Mouse (Mus musculus): ENCODE results near the gene Pdzph1. TPM values are rescaled to one million over a fixed set of nuclear protein-coding genes. Genes with fewer than 3 reads are reported as not detected.

The Pdzph1 gene
- polyA plus RNA-seq, 1 experiment from 2014 or later, result not detected

DNA sequence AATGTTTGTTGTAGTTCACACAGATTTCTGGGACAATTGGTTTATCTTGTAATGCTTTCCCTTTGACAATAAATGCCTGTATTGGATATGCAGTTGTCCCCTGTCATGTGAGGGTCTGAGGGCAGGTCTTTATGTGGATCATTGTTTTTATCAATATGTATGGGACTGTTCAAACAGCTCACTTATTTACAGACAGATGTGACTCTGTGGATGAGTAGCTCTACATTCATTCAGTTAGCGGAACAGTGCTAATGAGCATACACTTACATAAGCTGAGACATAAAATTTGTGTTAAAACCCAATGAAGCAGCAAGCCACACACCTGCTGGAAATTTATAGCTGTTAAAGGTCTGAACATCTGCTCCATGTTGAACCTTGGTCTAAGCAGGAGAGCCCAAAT, 34.1 kb downstream of the Pdzph1 start:
- Histone ChIP-seq H3K9ac (no peak overlapping the region), H3K4me3 (no peak overlapping the region), H3K27me3 (no peaks in the 10 kb centered on the region), H3K27ac (no peak overlapping the region), H3K4me2 (no peak overlapping the region), H3K4me1 (no peaks in the 10 kb centered on the region), H3K36me3 (no peaks in the 10 kb centered on the region), H3K9me3 (no peaks in the 10 kb centered on the region)
- 90% methylated on average over 1 of the region's 1 CpGs for WGBS
- ATAC-seq (ENCODE audit: insufficient number of reproducible peaks, insufficient read depth, low FRiP score, low TSS enrichment, low read depth), result no peak

DNA sequence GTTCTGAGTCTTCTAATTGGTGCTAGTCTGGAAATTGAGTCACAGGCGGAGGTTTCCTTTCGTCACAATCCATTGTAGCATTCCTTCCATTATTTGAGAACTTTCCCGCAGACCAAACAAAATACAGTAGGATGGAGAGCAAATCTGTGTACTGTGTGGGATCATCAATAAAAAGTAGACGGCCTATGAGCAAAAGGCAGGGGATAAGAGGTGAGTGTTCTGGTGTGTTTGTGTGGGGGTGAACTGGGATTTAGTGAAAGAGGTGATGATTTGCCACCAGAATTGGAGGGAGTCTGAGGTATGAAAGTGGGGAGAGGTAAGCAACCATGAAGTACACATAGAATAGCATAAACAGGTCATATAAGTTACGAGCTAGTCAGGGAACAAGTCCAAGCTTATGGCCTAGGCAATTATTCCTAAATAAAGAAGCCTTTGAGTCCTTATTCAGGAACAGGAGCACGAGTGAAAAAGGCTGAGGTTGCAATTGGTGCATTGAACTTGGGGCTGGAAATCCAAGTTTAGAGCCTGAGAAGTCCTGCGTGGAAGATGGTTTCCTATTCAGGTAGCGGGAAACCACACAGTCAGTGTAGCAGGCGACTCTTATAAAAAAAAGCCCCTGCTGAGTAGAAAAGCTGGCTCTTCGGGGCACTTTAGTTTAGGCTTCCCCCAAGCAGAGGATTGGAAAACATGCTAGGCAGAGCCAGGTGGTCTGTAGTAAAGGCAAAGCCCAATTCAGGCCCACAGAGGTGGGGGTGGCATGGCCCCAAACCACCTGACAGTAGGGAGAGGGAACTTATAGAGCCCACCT, 48.0 kb downstream of the Pdzph1 start:
- no peaks in the 10 kb centered on the region for H3K27me3 ChIP-seq
- no peak overlapping the region for H3K4me3 ChIP-seq
- H3K9me3 ChIP-seq, result no peaks in the 10 kb centered on the region
- WGBS, result 77% methylated on average over 10 of the region's 10 CpGs
- no peak overlapping the region for H3K4me2 ChIP-seq
- H3K9ac ChIP-seq, result no peak overlapping the region
- no peak overlapping the region for H3K27ac ChIP-seq
- no peak for ATAC-seq (ENCODE audit: insufficient number of reproducible peaks, insufficient read depth, low FRiP score, low TSS enrichment, low read depth)
- no peaks in the 10 kb centered on the region for H3K36me3 ChIP-seq
- no peaks in the 10 kb centered on the region for H3K4me1 ChIP-seq

DNA sequence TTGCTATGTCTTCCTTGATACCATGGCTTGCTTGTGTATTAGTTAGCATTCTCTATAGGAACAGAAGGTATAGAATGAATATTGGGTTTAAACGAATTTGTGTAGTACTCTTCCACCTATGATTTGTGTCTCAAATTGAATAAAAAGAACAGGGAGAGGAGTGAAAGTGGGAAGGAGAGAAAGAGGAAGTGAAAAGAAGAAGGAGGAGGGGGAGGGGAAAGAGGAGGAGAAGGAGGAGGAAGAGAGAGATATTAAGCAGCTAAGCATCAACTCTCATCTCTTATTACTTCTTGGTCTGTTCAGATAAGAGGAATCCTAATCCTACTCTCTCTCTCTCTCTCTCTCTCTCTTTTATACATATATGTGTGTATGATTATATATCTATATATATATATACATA, 52.6 kb downstream of the Pdzph1 start:
- 90% methylated on average over 1 of the region's 1 CpGs for WGBS
- Histone ChIP-seq H3K4me2 (no peak overlapping the region), H3K27me3 (no peaks in the 10 kb centered on the region), H3K36me3 (no peaks in the 10 kb centered on the region), H3K9me3 (no peaks in the 10 kb centered on the region), H3K4me1 (0 out of 2 replicates have a peak, but pooled peaks cover 3% of the 10 kb centered on the region), H3K4me3 (no peak overlapping the region), H3K9ac (no peak overlapping the region), H3K27ac (no peak overlapping the region)
- ATAC-seq (ENCODE audit: insufficient number of reproducible peaks, insufficient read depth, low FRiP score, low TSS enrichment, low read depth), result no peak

DNA sequence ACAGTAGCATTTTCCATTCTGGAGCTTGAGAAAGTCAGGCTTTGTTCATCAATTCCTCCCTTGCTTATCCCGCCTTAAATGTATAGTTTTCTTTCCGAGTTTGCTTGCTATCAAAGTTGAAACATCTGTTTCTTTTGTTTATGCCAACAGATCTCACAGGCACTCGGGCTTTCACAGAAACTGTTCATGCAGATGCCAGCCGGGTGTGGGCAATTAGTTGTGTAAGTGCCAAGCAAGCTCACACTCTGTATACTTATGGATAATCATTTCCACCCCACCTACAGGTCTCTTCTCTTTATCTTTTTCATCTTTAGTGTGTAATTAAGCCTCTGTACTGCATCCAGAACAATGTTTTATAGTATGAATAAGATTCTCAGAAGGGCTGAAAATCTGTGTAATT, 53.6 kb downstream of the Pdzph1 start:
- H3K27me3 ChIP-seq, result no peaks in the 10 kb centered on the region

DNA sequence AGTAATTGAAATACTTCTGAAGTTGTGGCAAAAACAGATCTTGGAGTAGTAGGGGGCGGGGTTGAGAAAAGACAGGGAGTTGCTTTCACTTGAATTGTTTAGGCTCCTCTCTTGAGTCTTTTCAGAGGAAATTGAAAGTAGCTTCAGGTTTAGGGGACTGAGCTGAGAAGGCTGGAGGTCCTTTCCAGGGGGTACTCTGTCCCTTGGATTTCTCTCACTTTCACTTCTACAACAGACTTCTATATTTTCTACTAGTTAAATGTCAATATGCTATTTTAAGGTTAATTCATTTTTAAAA, 58.2 kb downstream of the Pdzph1 start:
- no peaks in the 10 kb centered on the region for H3K36me3 ChIP-seq
- no peak overlapping the region for H3K4me2 ChIP-seq
- no peaks in the 10 kb centered on the region for H3K9me3 ChIP-seq
- H3K27me3 ChIP-seq, result no peaks in the 10 kb centered on the region
- H3K27ac ChIP-seq, result no peak overlapping the region
- no peak overlapping the region for H3K9ac ChIP-seq
- H3K4me1 ChIP-seq, result 0 out of 2 replicates have a peak, but pooled peaks cover 3% of the 10 kb centered on the region
- ATAC-seq (ENCODE audit: insufficient number of reproducible peaks, insufficient read depth, low FRiP score, low TSS enrichment, low read depth), result no peak
- no peak overlapping the region for H3K4me3 ChIP-seq
- WGBS, result 25% methylated on average over 1 of the region's 1 CpGs

More for the DNA sequence above, 53.6 kb downstream of the Pdzph1 start:
- Histone ChIP-seq H3K9ac (no peak overlapping the region), H3K4me1 (0 out of 2 replicates have a peak, but pooled peaks cover 3% of the 10 kb centered on the region), H3K27ac (no peak overlapping the region), H3K36me3 (no peaks in the 10 kb centered on the region), H3K4me3 (no peak overlapping the region), H3K4me2 (no peak overlapping the region), H3K9me3 (no peaks in the 10 kb centered on the region)
- WGBS, result 39% methylated on average over 4 of the region's 4 CpGs
- no peak for ATAC-seq (ENCODE audit: insufficient number of reproducible peaks, insufficient read depth, low FRiP score, low TSS enrichment, low read depth)

DNA sequence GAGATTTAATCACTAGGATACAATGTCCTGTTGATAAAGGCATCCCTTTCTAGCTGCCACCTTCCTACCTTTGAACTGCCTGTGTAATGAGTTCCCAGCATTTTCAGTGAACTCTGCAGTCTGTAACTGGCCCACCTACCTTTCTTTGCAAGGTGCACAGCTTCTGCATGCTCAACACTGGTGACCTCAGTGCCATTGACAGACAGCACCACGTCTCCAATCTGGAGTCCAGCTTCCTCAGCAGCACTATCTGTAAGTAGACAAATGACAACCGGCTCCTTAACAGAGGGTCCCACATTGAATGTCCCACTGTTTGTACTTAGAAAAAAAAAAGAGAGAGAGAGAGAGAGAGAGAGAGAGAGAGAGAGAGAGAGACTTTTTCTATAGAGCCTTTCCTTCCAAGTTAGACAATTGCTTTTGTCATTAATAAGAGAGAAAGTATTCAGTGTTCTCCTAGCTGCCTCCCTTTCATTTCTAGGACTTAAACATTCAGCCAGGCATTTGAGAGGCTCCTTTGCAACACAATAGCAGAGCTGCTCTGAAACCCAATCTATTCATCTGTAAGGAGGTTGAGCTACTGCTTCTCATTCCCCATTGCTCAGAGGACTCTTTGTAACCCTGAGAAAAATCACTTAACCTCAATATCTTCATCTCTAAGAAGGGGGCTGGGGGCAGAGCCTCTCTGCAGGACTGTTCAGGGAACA, 58.7 kb downstream of the Pdzph1 start:
- Histone ChIP-seq H3K9ac (no peak overlapping the region), H3K9me3 (no peaks in the 10 kb centered on the region), H3K4me3 (no peak overlapping the region), H3K4me1 (0 out of 2 replicates have a peak, but pooled peaks cover under 1% of the 10 kb centered on the region), H3K27me3 (no peaks in the 10 kb centered on the region), H3K36me3 (no peaks in the 10 kb centered on the region), H3K27ac (no peak overlapping the region), H3K4me2 (no peak overlapping the region)
- WGBS, result 12% methylated on average over 2 of the region's 2 CpGs
- ATAC-seq (ENCODE audit: insufficient number of reproducible peaks, insufficient read depth, low FRiP score, low TSS enrichment, low read depth), result no peak

DNA sequence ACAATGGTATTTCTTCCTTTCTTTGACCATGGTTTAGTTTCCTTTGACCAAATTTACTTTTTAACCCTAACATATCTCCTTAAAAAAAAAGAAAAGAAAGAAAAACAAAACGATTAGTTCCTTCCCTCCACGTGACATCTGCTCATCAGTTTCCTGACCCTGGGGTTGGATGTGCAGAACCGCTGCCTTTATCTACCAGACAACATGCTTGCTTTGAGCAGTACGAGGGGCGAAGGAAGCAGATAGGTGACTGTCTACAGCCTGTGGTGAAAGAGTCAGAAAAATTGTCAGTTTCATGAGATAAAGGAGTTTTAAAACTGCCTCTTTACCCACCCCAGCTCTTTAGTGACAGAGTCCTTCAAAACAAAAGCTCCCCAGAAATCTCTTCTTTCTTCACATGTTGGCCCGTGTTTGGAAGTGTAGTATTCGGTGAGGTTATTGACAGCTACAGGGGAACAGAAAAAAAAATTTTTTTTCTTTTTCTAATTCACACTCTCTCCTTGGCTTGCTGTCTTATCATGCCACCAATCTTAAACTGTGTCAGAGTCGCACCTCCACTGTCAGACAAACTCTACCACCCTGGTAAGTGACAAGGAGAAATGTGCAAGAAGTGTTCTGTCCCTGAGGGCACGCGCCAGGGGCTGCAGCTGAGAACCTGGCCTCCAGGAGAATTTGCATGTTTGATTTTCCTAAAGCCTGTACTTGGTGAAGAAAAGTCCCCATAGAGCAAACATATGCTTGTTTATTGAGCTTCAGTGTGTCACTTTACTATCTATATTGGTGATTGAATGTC, 66.2 kb downstream of the Pdzph1 start:
- no peak overlapping the region for H3K4me3 ChIP-seq
- H3K27ac ChIP-seq, result no peak overlapping the region
- no peaks in the 10 kb centered on the region for H3K27me3 ChIP-seq
- 76% methylated on average over 10 of the region's 10 CpGs for WGBS
- no peaks in the 10 kb centered on the region for H3K9me3 ChIP-seq
- H3K4me1 ChIP-seq, result no peaks in the 10 kb centered on the region
- H3K4me2 ChIP-seq, result no peak overlapping the region
- no peaks in the 10 kb centered on the region for H3K36me3 ChIP-seq
- ATAC-seq (ENCODE audit: insufficient number of reproducible peaks, insufficient read depth, low FRiP score, low TSS enrichment, low read depth), result no peak
- H3K9ac ChIP-seq, result no peak overlapping the region

DNA sequence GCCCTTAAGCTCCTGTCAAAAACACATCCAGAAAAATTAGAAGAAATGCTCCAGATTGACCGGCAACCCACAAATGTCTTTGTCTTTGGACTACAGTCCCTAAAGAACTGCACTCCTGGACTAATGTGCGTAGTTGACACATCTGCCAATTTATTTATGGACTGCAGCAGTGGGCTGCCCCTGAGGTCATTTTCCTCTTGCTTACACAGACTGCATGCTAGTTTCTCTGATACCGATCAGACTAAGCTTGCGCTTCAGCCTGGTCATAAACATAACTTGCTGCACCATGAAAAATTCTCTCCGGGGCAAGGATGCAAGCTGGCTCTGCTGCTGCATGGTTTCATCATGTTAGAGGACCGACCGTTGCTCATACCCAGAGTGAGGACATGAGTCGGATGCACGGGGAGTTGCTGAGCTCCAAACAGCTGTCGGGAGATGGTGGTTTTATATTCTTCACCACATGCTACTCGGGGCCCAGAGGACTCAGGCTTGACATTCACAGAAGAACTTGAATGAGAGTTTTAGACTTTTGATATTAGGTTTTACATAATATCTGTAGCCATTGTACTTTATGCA, 67.2 kb downstream of the Pdzph1 start:
- Histone ChIP-seq H3K27me3 (no peaks in the 10 kb centered on the region), H3K4me3 (no peak overlapping the region), H3K36me3 (no peaks in the 10 kb centered on the region), H3K4me1 (no peaks in the 10 kb centered on the region), H3K27ac (no peak overlapping the region), H3K9me3 (no peaks in the 10 kb centered on the region), H3K4me2 (no peak overlapping the region), H3K9ac (no peak overlapping the region)
- no peak for ATAC-seq (ENCODE audit: insufficient number of reproducible peaks, insufficient read depth, low FRiP score, low TSS enrichment, low read depth)
- 70% methylated on average over 11 of the region's 11 CpGs for WGBS

DNA sequence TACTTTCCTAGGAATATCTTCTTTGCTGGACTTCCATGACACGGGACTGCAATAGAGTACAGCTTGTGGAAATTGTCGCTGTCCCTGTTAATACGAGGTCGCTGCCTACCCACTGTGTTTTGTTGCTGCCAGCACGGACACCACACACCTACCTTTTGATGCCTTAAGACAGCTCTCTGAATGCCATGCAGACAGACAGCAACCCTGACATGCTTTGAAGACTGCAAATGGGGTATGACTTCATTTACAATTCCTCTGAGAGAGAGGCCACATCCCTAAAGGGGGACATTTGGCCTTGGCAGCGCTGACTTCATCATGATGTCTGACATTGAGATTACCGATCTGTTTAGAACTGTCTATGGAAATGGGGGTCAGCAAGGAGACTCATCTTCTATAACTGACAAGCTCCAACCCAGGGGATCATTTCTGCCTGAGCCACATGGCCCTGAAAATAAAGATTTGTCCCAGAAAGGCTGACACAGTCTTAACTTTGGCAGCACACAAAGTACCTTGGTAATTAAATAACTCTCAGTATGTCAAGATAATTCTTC, 67.8 kb downstream of the Pdzph1 start:
- no peak overlapping the region for H3K9ac ChIP-seq
- no peaks in the 10 kb centered on the region for H3K4me1 ChIP-seq
- H3K9me3 ChIP-seq, result no peaks in the 10 kb centered on the region
- no peak overlapping the region for H3K4me3 ChIP-seq
- H3K27ac ChIP-seq, result no peak overlapping the region
- no peak for ATAC-seq (ENCODE audit: insufficient number of reproducible peaks, insufficient read depth, low FRiP score, low TSS enrichment, low read depth)
- no peaks in the 10 kb centered on the region for H3K27me3 ChIP-seq
- no peaks in the 10 kb centered on the region for H3K36me3 ChIP-seq
- H3K4me2 ChIP-seq, result no peak overlapping the region
- WGBS, result 83% methylated on average over 7 of the region's 7 CpGs

DNA sequence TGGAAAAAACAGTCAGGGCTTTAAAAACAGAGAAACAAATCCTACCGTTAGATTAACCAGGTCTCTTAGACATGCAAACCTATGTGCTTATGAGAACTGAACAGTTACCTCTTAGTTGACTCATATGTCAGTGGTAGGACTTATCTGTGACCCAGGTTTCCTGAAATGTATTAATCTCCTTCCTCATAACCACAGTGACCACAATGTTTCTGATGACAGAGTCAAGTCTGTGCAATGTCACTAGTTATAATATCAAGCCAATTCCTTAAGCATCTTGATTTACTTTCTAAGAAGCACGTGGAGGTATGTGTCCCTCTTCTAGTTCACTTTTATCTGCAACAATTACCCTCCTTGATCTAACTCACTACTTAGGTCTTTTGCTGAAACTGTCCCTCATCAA, 68.4 kb downstream of the Pdzph1 start:
- Histone ChIP-seq H3K9me3 (no peaks in the 10 kb centered on the region), H3K9ac (no peak overlapping the region), H3K27me3 (no peaks in the 10 kb centered on the region), H3K4me1 (no peaks in the 10 kb centered on the region), H3K4me2 (no peak overlapping the region), H3K36me3 (no peaks in the 10 kb centered on the region), H3K27ac (no peak overlapping the region), H3K4me3 (no peak overlapping the region)
- ATAC-seq (ENCODE audit: insufficient number of reproducible peaks, insufficient read depth, low FRiP score, low TSS enrichment, low read depth), result no peak
- 78% methylated on average over 2 of the region's 2 CpGs for WGBS

DNA sequence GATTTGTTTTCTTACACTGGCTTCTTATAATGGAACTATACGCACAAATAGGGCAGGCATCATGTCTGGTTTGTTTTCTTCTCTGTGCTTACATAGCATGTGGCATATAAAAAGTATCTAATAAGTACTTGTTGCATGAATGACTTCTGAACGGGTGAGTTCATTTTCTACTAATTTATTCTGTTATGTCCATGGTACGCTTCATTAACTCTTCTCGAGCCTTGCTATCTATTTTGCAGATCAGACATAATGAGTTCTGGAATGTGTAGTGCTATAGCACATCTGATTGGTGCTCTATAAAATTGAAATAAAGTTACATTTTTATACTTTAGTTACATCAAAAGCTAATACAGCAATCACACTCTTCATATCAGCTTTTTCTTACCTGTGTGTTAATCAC, 71.2 kb downstream of the Pdzph1 start:
- WGBS, result 61% methylated on average over 4 of the region's 4 CpGs

More for the DNA sequence above, 71.2 kb downstream of the Pdzph1 start:
- Histone ChIP-seq H3K4me1 (no peaks in the 10 kb centered on the region), H3K4me2 (no peak overlapping the region), H3K36me3 (no peaks in the 10 kb centered on the region), H3K27me3 (no peaks in the 10 kb centered on the region), H3K9me3 (no peaks in the 10 kb centered on the region), H3K4me3 (no peak overlapping the region), H3K27ac (no peak overlapping the region), H3K9ac (no peak overlapping the region)
- no peak for ATAC-seq (ENCODE audit: insufficient number of reproducible peaks, insufficient read depth, low FRiP score, low TSS enrichment, low read depth)
